Mouse (Mus musculus) embryonic fibroblast, embryonic 13.5 days (primary cell): ENCODE data around the gene Krt25.

Experiments used
- CTCF ChIP-seq: IDR thresholded peaks from 2 replicates; pipeline ENCODE4 v1.5.1; 2011; ENCODE audit warnings: mild to moderate bottlenecking, control low read depth, low read length, moderate library complexity, borderline replicate concordance; ENCODE audit not compliant: insufficient read depth
- POLR2A ChIP-seq: IDR thresholded peaks from 2 replicates; pipeline ENCODE4 v1.6.1; 2011; ENCODE audit warnings: low read depth, mild to moderate bottlenecking, control low read depth, low read length, moderate library complexity

- no peak for TF ChIP-seq CTCF
- TF ChIP-seq POLR2A = no peak
Measured at GRCm38 (mm10) chr11:99283334-99283733, 39.4 kb downstream of the Krt25 start.
